Mouse (Mus musculus) thymus, postnatal 25 days (tissue): Measurements from ENCODE around the gene Gm21921.
"Not testable (repeated sequence)": the region's sequence is repeated elsewhere in the genome, so short reads cannot be mapped to it uniquely, and the experiment has no call there.

Source experiments
- DNase-seq: peaks from one replicate; pipeline ENCODE4 v3.0.0; 2022

Gm21921 gene

DNA sequence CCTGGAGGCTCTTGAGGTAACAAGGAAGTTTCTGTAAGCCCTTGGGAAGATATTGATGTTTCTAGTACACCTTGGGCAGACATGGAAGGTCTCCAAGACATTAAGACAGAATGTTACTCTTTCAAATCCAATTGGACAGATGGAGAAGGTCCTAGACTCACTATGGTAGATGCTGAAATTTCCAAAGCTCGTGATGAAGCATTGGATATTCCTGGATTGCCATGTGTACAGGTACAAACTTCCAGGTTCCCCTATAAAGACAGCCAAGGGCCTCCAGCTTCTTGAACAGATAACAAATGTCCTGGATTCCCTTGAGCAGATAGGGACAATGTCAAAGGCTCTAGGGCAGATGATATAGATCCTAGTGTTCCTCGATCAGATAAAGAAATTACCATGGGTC is at the start of gene Gm21921:
TSS of gene Gm21921 (minus strand) at position 101 of the 400 bp plus-strand sequence.
- not testable (repeated sequence) for DNase-seq
